ENCODE assay signal across 25 mouse cellular contexts in genomic region chr15:63624249-63624648, GRCm38 (mm10).
DNase-seq lines count a peak whose midpoint lies in the region; ATAC-seq and TF ChIP-seq lines count a peak whose summit lies in the region.
"Had no signal": no experiment of that assay in that cellular context is flagged by ENCODE, and none has a peak within 500 bp of the region (broad histone marks: within the 10 kb centered on the region; RNA-seq: fewer than 3 reads in every experiment).

No protein-coding gene starts in this region.

- H3K4me2 ChIP-seq in hindbrain, embryonic 12.5 days (replicated peaks), result no peak overlapping the region
- no peak overlapping the region for H3K4me2 ChIP-seq in hindbrain, postnatal 0 days (ENCODE audit: low read depth, low read length)
- no peak overlapping the region for H3K4me2 ChIP-seq in neural tube, embryonic 14.5 days (ENCODE audit: low read depth, low read length)
- H3K4me2 ChIP-seq: heart, embryonic 11.5 days; limb, embryonic 12.5 days; liver, embryonic 11.5 days; midbrain, embryonic 12.5 days had no signal

- no peak for DNase-seq in hindbrain, postnatal 0 days (ENCODE audit: low spot score)
- DNase-seq in neural tube, embryonic 10.5 days (ENCODE audit: extremely low spot score, low spot score), result no peak
- DNase-seq in forelimb bud, embryonic 11.5 days (ENCODE audit: low read depth, low spot score), result peak; percentile 11
- no peak for DNase-seq in adrenal gland, adult 2 months
- DNase-seq: adrenal gland, postnatal 36 days; cerebellum, adult 11-12 months; cerebellum, postnatal 10 days; kidney, adult 9 months; kidney, postnatal 36 days; layer of hippocampus, postnatal 36 days; liver, postnatal 0 days; right cerebral cortex, postnatal 14 days; thymus, adult 2 months; thymus, postnatal 4 days had no signal

- H3K4me1 ChIP-seq in hindbrain, embryonic 12.5 days, result no peaks in the 10 kb centered on the region
- no peaks in the 10 kb centered on the region for H3K4me1 ChIP-seq in hindbrain, postnatal 0 days (ENCODE audit: insufficient read depth, low read length)
- no peaks in the 10 kb centered on the region for H3K4me1 ChIP-seq in neural tube, embryonic 14.5 days (ENCODE audit: control insufficient read depth, insufficient read depth, low read length)
- H3K4me1 ChIP-seq: midbrain, embryonic 12.5 days had no signal

- H3K27me3 ChIP-seq in hindbrain, embryonic 12.5 days, result no peaks in the 10 kb centered on the region
- no peaks in the 10 kb centered on the region for H3K27me3 ChIP-seq in hindbrain, postnatal 0 days (ENCODE audit: insufficient read depth, low read length)
- H3K27me3 ChIP-seq in neural tube, embryonic 14.5 days (ENCODE audit: control insufficient read depth, insufficient read depth, low read length), result no peaks in the 10 kb centered on the region
- H3K27me3 ChIP-seq: limb, embryonic 12.5 days; midbrain, embryonic 12.5 days had no signal

- peak; percentile 61 for ATAC-seq in hindbrain, embryonic 12.5 days (ENCODE audit: low FRiP score)
- no peak for ATAC-seq in hindbrain, postnatal 0 days
- ATAC-seq in neural tube, embryonic 14.5 days (ENCODE audit: low read depth), result peak; percentile 49; the same call in 1 of the 2 replicates
- no peak for ATAC-seq in activated CD4-positive, CD25-positive, alpha-beta regulatory T cell, adult 4 months
- ATAC-seq: CD4-positive, CD25-positive, alpha-beta regulatory T cell, adult 4 months; intestine, embryonic 16.5 days; liver, postnatal 0 days; lung, postnatal 0 days had no signal

- WGBS in hindbrain, embryonic 12.5 days, result 61% methylated on average over 2 of the region's 2 CpGs
- 42% methylated on average over 2 of the region's 2 CpGs for WGBS in hindbrain, postnatal 0 days
- WGBS in neural tube, embryonic 14.5 days, result 42% methylated on average over 2 of the region's 2 CpGs

- H3K36me3 ChIP-seq in hindbrain, embryonic 12.5 days, result no peaks in the 10 kb centered on the region
- H3K36me3 ChIP-seq in hindbrain, postnatal 0 days (ENCODE audit: insufficient read depth, low read length), result no peaks in the 10 kb centered on the region
- no peaks in the 10 kb centered on the region for H3K36me3 ChIP-seq in neural tube, embryonic 14.5 days (ENCODE audit: control insufficient read depth, insufficient read depth, low read length)
- H3K36me3 ChIP-seq: limb, embryonic 12.5 days; midbrain, embryonic 12.5 days had no signal

- H3K4me3 ChIP-seq in hindbrain, embryonic 12.5 days, result no peak overlapping the region
- H3K4me3 ChIP-seq in hindbrain, postnatal 0 days (ENCODE audit: low read length), result no peak overlapping the region
- no peak overlapping the region for H3K4me3 ChIP-seq in neural tube, embryonic 14.5 days (ENCODE audit: low read depth, low read length)
- H3K4me3 ChIP-seq: limb, embryonic 12.5 days; midbrain, embryonic 12.5 days had no signal

- H3K27ac ChIP-seq in hindbrain, embryonic 12.5 days, result no peak overlapping the region
- H3K27ac ChIP-seq in hindbrain, postnatal 0 days, result no peak overlapping the region
- H3K27ac ChIP-seq in neural tube, embryonic 14.5 days (ENCODE audit: low read depth, low read length), result no peak overlapping the region
- H3K27ac ChIP-seq: limb, embryonic 12.5 days; midbrain, embryonic 12.5 days; stomach, postnatal 0 days had no signal

- no peaks in the 10 kb centered on the region for H3K9me3 ChIP-seq in hindbrain, embryonic 12.5 days (replicated peaks)
- H3K9me3 ChIP-seq in hindbrain, postnatal 0 days (ENCODE audit: low read length), result no peaks in the 10 kb centered on the region
- H3K9me3 ChIP-seq in neural tube, embryonic 14.5 days (ENCODE audit: control insufficient read depth, low read length), result no peaks in the 10 kb centered on the region
- H3K9me3 ChIP-seq: limb, embryonic 12.5 days; midbrain, embryonic 12.5 days had no signal

- no peak overlapping the region for H3K9ac ChIP-seq in hindbrain, embryonic 12.5 days
- H3K9ac ChIP-seq in hindbrain, postnatal 0 days (replicated peaks; ENCODE audit: low read length), result no peak overlapping the region
- H3K9ac ChIP-seq in neural tube, embryonic 14.5 days (replicated peaks; ENCODE audit: low read depth, low read length), result no peak overlapping the region
- H3K9ac ChIP-seq: limb, embryonic 12.5 days; liver, postnatal 0 days; midbrain, embryonic 12.5 days had no signal

- no peak for TF ChIP-seq CTCF in hindbrain, postnatal 0 days (IDR thresholded peaks at IDR 0.05; ENCODE audit: low read depth)

Comparison
In these comparisons a context has a peak if more than half of its experiments do, and no peak if none do; other contexts are left out.
1. ATAC-seq: peak in hindbrain, embryonic 12.5 days (single experiment) and neural tube, embryonic 14.5 days (single experiment); none in hindbrain, postnatal 0 days (single experiment) and activated CD4-positive, CD25-positive, alpha-beta regulatory T cell, adult 4 months (single experiment).